Mouse (Mus musculus) cortical plate, adult 2 months (tissue): ENCODE data around the gene Camta2.

Experiments used
- CTCF ChIP-seq: fragments of 200-500 bp; IDR thresholded peaks from 2 replicates; pipeline ENCODE4 v1.5.1; 2011; ENCODE audit warnings: mild to moderate bottlenecking, control low read depth, low read length; ENCODE audit not compliant: insufficient read depth; ENCODE audit errors: extremely low read depth
- POLR2A ChIP-seq: fragments of 200-500 bp; IDR thresholded peaks from 2 replicates; pipeline ENCODE4 v1.6.1; 2011; ENCODE audit warnings: mild to moderate bottlenecking, low read length, control low read depth; ENCODE audit not compliant: insufficient read depth; ENCODE audit errors: extremely low read depth

- TF ChIP-seq POLR2A (no peak), CTCF (no peak)
Observed at GRCm38 (mm10) chr11:70656456-70656927, 31.4 kb downstream of the Camta2 start.
